Mouse (Mus musculus) gastrocnemius, postnatal 14 days (tissue): ENCODE measurements around the gene Ubqln4. TPM values are rescaled to one million over a fixed set of nuclear protein-coding genes. Genes with fewer than 3 reads are reported as not detected.
"Not testable (repeated sequence)": the region's sequence is repeated elsewhere in the genome, so short reads cannot be mapped to it uniquely, and the experiment has no call there.

Source experiments
- DNase-seq: peaks from one replicate; pipeline ENCODE4 v3.0.0; 2021; ENCODE audit warnings: mixed read lengths
- intact Hi-C: fragments of 180-260 bp; cut with DNase I; formaldehyde crosslinking; loops from one replicate; pipeline ENCODE4 v1.15.1; 2025; ENCODE audit warnings: low total_unique reads
- total RNA-seq, 2 experiments: library from RNA; stranded (reverse); gene quantifications; 2 replicates each; pipeline ENCODE4 v1.2.3; 2021

The Ubqln4 gene
- total RNA-seq, 2 experiments from 2014 or later = 42.0 to 45.5 TPM

GRCm38 (mm10) chr3:88555731-88556130 lies 2.2 kb downstream of the Ubqln4 start:
- no peak for DNase-seq
- intact Hi-C loops = no loop called here

- intact Hi-C loops = no loop called here
- DNase-seq = no peak
Measured at GRCm38 (mm10) chr3:88556616-88557015, 3.1 kb downstream of the Ubqln4 start.

- no peak for DNase-seq
- intact Hi-C loops = no loop called here
Measured at GRCm38 (mm10) chr3:88559596-88559995, 6.0 kb downstream of the Ubqln4 start.

GRCm38 (mm10) chr3:88561989-88562388 lies 8.4 kb downstream of the Ubqln4 start:
- intact Hi-C loops = no loop called here
- no peak for DNase-seq

- intact Hi-C loops = no loop called here
Measured at GRCm38 (mm10) chr3:88563442-88563841, 9.9 kb downstream of the Ubqln4 start.

GRCm38 (mm10) chr3:88563966-88564365 lies 10.4 kb downstream of the Ubqln4 start:
- no peak for DNase-seq

More at GRCm38 (mm10) chr3:88563442-88563841, 9.9 kb downstream of the Ubqln4 start:
- DNase-seq = no peak

GRCm38 (mm10) chr3:88566116-88566515 lies 12.6 kb downstream of the Ubqln4 start:
- no peak for DNase-seq
- intact Hi-C loops = no loop called here

More at GRCm38 (mm10) chr3:88563966-88564365, 10.4 kb downstream of the Ubqln4 start:
- intact Hi-C loops = no loop called here

- no peak for DNase-seq
- intact Hi-C loops = no loop called here
Measured at GRCm38 (mm10) chr3:88566536-88567061, 13.0 kb downstream of the Ubqln4 start.

- intact Hi-C loops = no loop called here
- DNase-seq = no peak
Measured at GRCm38 (mm10) chr3:88567892-88568291, 14.3 kb downstream of the Ubqln4 start.

GRCm38 (mm10) chr3:88568615-88569014 lies 15.1 kb downstream of the Ubqln4 start:
- no peak for DNase-seq
- intact Hi-C loops = no loop called here

GRCm38 (mm10) chr3:88569093-88569492 lies 15.5 kb downstream of the Ubqln4 start:
- intact Hi-C loops = no loop called here
- DNase-seq = no peak

GRCm38 (mm10) chr3:88569694-88570093 lies 16.1 kb downstream of the Ubqln4 start:
- DNase-seq = no peak
- intact Hi-C loops = no loop called here

GRCm38 (mm10) chr3:88570341-88570740 lies 16.8 kb downstream of the Ubqln4 start:
- intact Hi-C loops = no loop called here
- DNase-seq = no peak

- intact Hi-C loops = no loop called here
- no peak for DNase-seq
Measured at GRCm38 (mm10) chr3:88571856-88572255, 18.3 kb downstream of the Ubqln4 start.

GRCm38 (mm10) chr3:88572835-88573234 lies 19.3 kb downstream of the Ubqln4 start:
- intact Hi-C loops = no loop called here
- DNase-seq = no peak

- intact Hi-C loops = no loop called here
- DNase-seq = no peak
Measured at GRCm38 (mm10) chr3:88573810-88574209, 20.3 kb downstream of the Ubqln4 start.

GRCm38 (mm10) chr3:88575540-88575939 lies 22.0 kb downstream of the Ubqln4 start, which contains the start of gene Ssr2:
TSS of gene Ssr2 (plus strand) at chr3:88575876.
- no peak for DNase-seq
- intact Hi-C loops = no loop called here

GRCm38 (mm10) chr3:88577846-88578245 lies 24.3 kb downstream of the Ubqln4 start:
- DNase-seq, intact Hi-C loops: not testable (repeated sequence)

GRCm38 (mm10) chr3:88578498-88579424 lies 25.2 kb downstream of the Ubqln4 start:
- DNase-seq = no peak
- intact Hi-C loops = no loop called here

- intact Hi-C loops = no loop called here
- DNase-seq = peak; percentile 77
Measured at GRCm38 (mm10) chr3:88579454-88580117, 26.0 kb downstream of the Ubqln4 start.
